Mouse (Mus musculus) layer of hippocampus, adult 8-10 months (tissue): ENCODE results near the gene Vmn1r40. TPM values are rescaled to one million over a fixed set of nuclear protein-coding genes. Genes with fewer than 3 reads are reported as not detected.

Experiments used
- total RNA-seq, 4 experiments: library from RNA; stranded (reverse); gene quantifications; 2 replicates each; pipeline ENCODE4 v1.2.4; 2022

Vmn1r40 gene
- total RNA-seq, 4 experiments from 2014 or later: not detected

Other genes with a start within 250 kb of the Vmn1r40 start
- gene Chchd6, start 111.9 kb upstream of the Vmn1r40 start, total RNA-seq: 10 to 100 TPM; 68.3 to 73.7 (median 71.1) TPM
- 1 to 10 TPM; 2.9 to 6.3 (median 4.1) TPM for gene Txnrd3, start 63.6 kb upstream of the Vmn1r40 start, total RNA-seq
- not detected for gene Vmn1r41, start 33.2 kb downstream of the Vmn1r40 start, total RNA-seq
- not detected for gene Vmn1r42, start 168.9 kb downstream of the Vmn1r40 start, total RNA-seq
- not detected for gene Vmn1r43, start 168.9 kb downstream of the Vmn1r40 start, total RNA-seq
- not detected for gene Vmn1r44, start 176.1 kb downstream of the Vmn1r40 start, total RNA-seq
- not detected for gene Vmn1r45, start 233.1 kb downstream of the Vmn1r40 start, total RNA-seq